Mouse (Mus musculus) adrenal gland, adult 18-20 months (tissue): ENCODE measurements around the gene Lipi. TPM values are rescaled to one million over a fixed set of nuclear protein-coding genes. Genes with fewer than 3 reads are reported as not detected.
A peak's percentile ranks its signal among the peaks of the same experiment; 100 is the strongest.

Experiments
- DNase-seq, 2 experiments: peaks; one replicate each; pipeline ENCODE4 v3.0.0; 2021 to 2022; ENCODE audit warnings: low spot score in 2 of 2
- long read RNA-seq, 2 experiments: library from polyadenylated mRNA; stranded (forward); transcript quantifications; one replicate each; pipeline ENCODE4 v2.0.0; 2021
- total RNA-seq, 2 experiments: library from RNA; stranded (reverse); gene quantifications; 1 replicate in 1 of 2; 2 replicates in 1 of 2; pipeline ENCODE4 v1.2.3; 2021

Lipi gene
- total RNA-seq = not detected
- long read RNA-seq, experiment 1 = 0 reads
- long read RNA-seq, experiment 2 = 0 reads

DNA sequence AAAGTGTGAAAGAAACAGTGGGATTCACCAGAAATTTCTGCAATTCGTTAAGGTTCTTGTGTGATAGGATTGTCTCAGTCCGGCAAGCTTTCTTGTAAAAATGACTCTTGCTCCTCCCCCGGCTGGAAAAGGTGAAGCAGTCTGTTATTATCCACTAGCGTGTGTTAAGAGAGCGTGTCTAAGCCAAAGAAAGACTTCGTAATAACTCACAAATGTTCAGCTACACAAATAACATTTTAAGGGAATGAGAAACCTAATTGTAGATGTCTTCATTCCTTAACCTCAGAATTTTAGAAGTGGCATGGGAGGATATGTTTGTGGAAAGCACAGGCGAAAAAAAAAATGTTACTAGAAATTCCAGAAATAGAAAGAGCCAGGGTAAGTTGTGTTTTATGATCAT lies at the start of gene Lipi:
Gene Lipi (minus strand): TSS at position 101 of the 400 bp plus-strand sequence.
- no peak for DNase-seq

DNA sequence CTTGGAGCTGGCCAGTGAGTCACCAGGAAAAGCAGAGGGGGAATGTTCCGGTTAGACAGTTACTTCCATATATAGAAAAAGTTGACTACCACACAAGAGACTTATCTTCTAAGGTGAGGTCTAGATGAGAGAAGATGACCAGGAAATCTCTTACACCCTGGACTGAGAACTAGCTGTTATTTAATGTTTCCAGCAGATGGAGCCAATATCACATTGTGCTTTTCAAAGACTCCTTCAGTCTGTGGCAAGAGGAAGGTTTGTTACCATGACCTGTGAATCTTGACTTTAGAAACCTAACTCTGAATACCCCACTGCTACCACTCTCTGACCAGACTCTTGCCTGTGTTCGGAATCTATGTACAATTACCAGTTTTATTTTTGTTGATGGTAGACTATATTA lies 42.0 kb upstream of the Lipi start:
- DNase-seq = no peak

DNA sequence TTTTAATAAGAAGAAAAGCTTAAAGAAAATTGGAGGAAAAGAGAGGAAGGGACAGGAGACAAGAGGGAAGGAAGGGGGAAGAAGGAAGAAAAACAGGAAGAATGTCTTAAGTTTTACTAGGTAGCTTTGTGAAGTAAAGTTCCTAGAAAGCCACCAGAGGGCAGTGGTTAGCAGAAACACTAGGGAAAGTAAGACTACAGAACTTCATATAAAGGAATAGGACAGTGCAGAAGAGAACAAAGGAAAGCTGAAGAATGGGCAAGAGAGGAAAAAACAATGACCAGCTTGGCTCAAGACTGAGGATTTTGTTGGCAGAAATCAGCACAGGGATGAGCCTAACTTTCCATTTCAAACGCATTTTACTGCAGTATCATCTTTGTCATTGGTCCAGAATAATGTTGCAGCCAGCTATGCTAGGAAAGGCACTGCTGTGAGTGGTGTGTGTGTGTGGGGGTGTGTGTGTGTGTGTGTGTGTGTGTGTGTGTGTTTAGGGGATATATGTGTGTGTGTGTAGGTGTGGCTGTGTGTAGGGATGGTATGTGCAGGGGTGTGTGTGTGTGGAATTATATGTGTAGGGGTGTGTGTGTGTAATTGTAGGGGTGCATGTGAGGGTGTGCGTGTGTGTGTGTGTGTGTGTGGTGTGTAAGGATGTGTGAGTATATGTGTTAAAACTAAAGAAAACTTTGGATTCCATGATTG lies 31.9 kb upstream of the Lipi start:
- DNase-seq = peak in 1 of 2 experiments; percentile 8

DNA sequence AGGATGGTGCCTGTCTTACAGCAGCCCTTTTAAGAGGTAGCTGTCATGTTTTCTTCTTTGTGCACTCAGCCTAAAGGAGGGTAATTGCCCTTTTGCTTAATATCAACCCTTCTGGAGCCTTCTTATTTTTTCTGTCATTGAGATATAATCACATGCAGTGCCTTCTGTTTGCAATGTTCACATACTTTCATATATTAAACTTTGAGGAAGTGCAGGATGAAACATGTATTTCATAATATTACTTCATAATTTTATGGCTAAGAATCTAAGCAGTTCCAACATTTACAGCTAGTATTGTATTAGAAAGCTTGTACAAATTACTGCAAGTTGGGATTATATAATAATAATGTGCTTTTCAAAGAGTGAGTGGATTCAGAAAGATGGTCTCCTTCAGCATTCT lies 26.7 kb upstream of the Lipi start:
- no peak for DNase-seq

DNA sequence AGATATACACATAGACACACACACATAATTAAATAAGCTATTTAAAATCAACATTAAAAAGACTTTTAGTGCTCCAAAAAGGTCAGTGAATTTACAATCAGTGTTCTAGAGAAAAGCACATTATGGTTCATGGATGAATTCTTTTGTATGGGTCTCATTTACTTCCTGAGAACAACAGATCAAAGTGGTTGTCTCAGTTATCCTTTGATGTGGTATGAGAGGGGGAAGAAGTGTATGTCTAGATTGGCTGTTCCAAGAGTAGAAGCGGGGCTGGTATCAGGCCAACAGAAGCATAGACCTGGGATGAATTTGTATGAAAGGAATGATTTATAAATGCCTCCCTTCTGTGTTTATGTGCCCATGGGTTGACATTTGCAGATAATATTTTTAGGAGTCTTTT lies 20.6 kb upstream of the Lipi start:
- DNase-seq = no peak

DNA sequence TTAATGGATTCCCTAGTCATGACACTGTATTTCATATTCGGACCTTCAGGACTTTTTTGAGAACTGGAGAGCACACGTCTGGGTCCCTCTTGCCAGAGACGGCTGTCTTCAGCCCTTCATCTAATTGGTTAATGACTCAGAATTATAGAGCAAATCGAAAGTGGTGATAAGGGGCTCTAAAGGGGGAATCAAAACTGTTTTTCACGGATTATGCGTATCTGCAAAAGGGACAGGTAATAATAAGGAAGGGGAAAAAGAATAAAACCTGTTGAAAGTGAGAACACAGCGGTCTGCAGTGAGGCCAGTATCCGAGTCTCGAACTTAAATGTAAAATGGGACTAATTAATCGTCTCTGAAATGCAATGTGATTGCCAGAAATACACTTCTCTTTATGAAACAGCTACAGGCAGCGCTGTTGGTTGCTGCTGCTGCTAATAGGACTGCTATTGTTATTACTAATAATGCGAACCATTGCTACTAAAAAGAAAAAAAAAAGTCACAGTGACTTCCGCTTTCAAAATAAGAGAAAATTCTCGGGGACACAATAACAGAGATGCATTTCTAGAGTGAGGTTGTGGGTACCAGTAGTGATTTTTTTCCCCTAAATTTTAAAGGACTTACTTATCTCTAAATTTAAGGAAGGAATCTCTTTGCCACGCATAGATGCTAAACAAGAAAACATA lies 7.8 kb upstream of the Lipi start:
- DNase-seq = no peak

DNA sequence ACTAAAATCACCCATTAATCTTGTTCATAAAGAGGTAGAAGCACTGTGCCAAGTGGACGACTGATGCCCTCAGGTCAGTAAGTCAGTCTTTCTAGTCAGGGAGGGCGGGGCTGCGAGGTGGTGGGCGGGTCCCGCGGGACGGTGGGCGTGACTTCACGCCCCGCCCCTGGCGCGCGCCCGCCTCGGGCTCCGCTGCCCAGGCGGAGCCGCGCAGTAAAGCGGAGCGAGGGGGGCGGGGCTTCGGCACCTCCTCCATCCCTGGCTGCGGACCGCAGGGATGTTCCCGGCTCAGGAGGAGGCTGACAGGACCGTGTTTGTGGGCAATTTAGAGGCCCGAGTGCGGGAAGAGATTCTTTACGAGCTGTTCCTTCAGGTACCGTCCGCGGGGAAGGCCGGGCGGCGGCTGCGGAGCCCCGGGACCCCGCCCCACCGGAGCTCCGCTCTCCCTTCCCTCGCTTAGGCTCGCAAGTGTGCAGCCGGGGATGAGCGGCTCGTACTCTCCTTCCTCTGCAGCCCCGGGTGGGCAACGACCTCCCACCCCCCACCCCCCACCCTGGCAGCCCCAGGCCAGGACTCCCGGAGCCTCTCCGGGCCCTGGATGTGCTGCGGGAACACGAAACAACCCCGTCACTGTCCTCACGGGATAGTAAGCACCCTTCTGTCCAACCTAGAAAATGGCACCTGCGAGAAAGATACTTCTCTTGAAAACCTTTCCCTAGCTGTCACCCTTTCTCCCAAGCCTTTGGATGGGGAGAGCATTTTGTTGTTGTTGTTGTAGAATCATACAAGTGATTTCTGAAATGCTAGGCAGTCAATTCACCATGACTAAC lies 7.0 kb upstream of the Lipi start, which contains the start of gene Rbm11:
Gene Rbm11 (plus strand): TSS at position 174 of the 830 bp plus-strand sequence.
- peak; percentile 81 to 83 for DNase-seq

DNA sequence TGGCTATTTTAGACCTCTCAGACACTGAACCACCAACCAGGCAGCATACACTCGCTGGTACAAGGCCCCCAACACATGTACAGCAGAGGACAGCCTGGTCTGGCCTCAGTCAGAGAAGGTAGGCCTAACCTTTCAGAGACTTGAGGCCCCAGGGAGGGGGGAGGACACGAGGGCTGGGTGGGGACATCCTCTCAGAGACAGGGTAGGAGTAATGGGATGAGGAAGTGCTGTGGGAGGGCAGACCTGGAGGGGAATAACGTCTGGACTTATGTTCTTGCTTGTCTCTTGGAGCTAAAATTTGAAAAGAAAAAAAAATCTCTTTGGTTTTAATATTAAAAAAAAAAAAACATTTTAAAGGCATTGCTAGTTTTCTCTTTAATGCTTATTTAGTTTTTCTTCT lies 605 bp upstream of the Lipi start:
- no peak for DNase-seq

DNA sequence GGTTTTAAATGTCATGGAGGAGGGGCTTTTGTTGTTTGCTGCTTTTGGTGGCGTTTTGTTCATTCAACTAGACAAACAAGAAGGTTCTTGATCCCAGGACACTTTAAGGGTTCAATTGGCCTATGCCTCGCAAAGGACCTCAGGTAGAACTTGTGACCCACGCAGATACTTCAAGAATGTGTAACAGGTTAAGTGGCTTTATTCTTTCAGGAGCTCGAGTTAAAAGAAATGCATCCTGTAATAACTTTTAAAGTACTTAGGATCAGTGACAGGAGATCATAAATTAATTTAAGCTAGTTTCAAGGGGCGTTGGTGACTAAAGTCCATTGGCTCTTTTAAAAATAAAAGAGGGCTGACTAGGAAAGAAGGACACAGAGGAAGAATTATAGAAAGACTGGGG lies 3.6 kb downstream of the Lipi start:
- DNase-seq = no peak

DNA sequence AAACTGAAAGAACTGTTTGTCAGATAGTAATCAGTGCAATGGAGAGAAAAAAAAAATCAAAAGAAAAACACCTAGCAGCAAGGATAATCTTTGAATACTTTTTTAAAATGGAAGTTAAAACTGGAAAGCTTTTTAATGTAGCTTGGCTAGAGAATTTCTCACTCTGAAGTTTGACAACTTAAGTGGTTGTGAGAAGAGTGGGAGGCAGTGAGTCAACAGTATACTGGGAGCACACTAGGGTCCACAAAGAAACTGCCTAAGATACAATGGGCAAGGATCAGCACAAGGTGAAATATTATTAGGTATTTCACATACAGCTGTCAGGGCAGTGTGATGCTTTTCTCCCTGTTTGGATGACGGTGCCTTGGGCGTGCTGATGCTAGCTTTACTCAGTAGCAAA lies 23.0 kb downstream of the Lipi start:
- DNase-seq = no peak

DNA sequence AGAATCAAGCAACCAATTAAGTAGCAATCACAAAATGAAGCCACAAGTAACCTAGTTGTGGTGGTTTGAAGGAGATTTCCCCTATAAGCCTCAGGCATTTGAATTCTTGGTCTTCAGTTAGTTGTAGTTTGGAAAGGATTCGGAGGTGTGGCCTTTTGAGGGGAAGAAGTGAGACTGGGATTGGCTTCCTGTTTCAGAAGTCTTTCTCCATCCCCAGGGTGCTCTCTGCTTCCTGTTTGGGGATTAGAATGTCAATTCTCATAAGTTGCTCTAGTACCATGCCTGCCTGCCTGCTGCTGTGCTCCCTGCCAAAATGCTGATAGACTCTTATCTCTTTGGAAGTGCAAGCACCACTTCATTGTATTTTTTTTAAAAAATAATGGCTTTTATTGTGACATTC lies 40.6 kb downstream of the Lipi start:
- DNase-seq = no peak

DNA sequence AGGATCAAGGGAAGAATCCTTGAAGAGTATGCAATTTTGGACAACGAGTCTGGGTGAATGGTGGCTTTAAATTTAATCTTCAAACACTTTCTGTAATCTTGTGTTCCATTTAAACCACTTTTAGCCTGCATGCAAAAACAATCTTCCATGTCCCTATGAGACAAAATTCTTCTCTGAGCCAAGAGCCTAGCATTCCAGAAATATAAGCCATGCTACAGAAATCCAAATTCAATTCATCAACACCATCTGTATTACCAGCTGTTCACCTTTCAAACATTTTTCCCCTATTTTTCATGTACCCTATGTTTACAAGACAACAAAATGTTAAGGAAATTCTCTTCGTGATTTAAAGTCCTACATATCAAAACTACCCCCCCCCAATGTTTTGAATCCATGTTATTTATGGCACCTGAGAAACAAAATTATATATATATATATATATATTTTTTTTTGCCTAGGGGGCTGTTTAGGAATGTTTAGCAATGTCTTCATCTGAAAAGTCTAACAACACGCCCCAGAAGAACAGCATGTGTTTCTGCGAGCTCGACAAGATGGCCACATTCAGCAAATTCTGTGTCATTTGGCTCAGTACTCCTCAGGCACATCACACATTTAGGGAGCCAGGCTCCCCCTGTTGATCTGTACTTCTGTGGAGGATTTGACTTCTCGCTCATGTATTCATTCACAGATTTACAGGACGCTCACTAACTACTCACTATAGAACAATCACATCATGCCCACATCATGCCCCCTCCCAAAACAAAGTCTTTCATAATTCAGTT lies 47.9 kb downstream of the Lipi start:
- no peak for DNase-seq

DNA sequence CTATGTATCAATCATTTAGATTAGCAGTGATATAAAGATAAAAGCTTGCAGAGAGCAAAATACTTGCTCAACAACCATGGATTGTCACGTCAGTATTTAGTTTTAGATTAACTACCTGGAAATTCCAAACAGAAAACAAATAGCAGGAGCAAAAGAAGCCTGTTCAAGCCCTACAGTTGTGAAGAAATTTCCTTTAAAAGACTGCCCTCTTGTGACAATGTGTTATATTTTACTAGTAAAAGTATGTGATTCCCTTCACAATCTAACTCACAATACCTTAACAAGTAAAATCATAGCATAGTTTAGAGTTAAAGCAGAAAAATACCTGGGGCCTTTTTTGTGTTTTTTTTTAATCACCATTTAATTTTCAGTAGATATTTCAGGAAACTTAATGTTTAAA lies 54.2 kb downstream of the Lipi start:
- DNase-seq = no peak

DNA sequence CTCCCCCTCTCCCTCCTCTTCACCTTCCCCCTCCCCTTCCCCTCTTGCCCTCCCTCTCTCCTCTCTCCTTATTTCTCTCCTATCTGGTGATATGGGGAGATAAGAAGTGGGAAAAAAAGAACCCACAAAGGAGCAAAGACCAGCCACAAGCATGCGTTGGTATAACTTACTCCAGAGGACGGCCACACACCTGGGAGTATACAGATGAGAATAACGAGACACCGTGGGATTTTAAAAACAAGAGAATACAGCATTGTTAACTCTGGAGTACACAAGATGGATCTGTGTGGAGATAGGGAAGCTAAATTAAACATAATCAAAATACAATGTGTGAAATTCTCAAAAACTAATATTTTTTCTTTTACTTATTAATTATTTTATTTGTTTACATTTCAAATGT lies 89.3 kb downstream of the Lipi start:
- DNase-seq = no peak

Other genes starting within 250 kb of the Lipi start
- 1 to 10 TPM; 1.3 to 1.4 TPM for gene Rbm11, start 6.8 kb upstream of the Lipi start, total RNA-seq
- gene Hspa13, start 181.0 kb upstream of the Lipi start, total RNA-seq = 10 to 100 TPM; 35.9 to 44.5 TPM